Mouse (Mus musculus): ENCODE data around the gene Zdhhc14. TPM values are rescaled to one million over a fixed set of nuclear protein-coding genes. Genes with fewer than 3 reads are reported as not detected.

Zdhhc14 gene
- polyA plus RNA-seq, 1 experiment from 2014 or later = 2.6 TPM

- H3K27me3 ChIP-seq (replicated peaks; ENCODE audit: control insufficient read depth, insufficient read depth, low read length) = no peaks in the 10 kb centered on the region
- no peak overlapping the region for H3K4me2 ChIP-seq (ENCODE audit: low read length)
- no peak for DNase-seq (ENCODE audit: low spot score)
- 78% methylated on average over 7 of the region's 7 CpGs for WGBS
- no peak for ATAC-seq (replicated peaks; ENCODE audit: low FRiP score, low TSS enrichment, low read depth)
- H3K4me3 ChIP-seq (ENCODE audit: low read depth, low read length) = no peak overlapping the region
- H3K9ac ChIP-seq (ENCODE audit: low read length) = no peak overlapping the region
- no peaks in the 10 kb centered on the region for H3K36me3 ChIP-seq (ENCODE audit: control insufficient read depth, insufficient read depth, low read length)
- H3K9me3 ChIP-seq (ENCODE audit: control insufficient read depth, low read length) = no peaks in the 10 kb centered on the region
- H3K4me1 ChIP-seq (replicated peaks; ENCODE audit: control insufficient read depth, insufficient read depth, low read length) = peaks cover 6% of the 10 kb centered on the region
- no peak overlapping the region for H3K27ac ChIP-seq (ENCODE audit: low read depth)
Observed at GRCm38 (mm10) chr17:5755489-5755888, 263.1 kb downstream of the Zdhhc14 start.

GRCm38 (mm10) chr17:5756065-5756464, 263.7 kb downstream of the Zdhhc14 start:
- H3K4me2 ChIP-seq (ENCODE audit: low read length) = no peak overlapping the region
- H3K9me3 ChIP-seq (ENCODE audit: control insufficient read depth, low read length) = no peaks in the 10 kb centered on the region
- H3K4me3 ChIP-seq (ENCODE audit: low read depth, low read length) = no peak overlapping the region
- H3K27ac ChIP-seq (ENCODE audit: low read depth) = no peak overlapping the region
- H3K4me1 ChIP-seq (replicated peaks; ENCODE audit: control insufficient read depth, insufficient read depth, low read length) = peaks cover 6% of the 10 kb centered on the region
- H3K36me3 ChIP-seq (ENCODE audit: control insufficient read depth, insufficient read depth, low read length) = no peaks in the 10 kb centered on the region
- 69% methylated on average over 5 of the region's 5 CpGs for WGBS
- H3K27me3 ChIP-seq (replicated peaks; ENCODE audit: control insufficient read depth, insufficient read depth, low read length) = no peaks in the 10 kb centered on the region
- no peak for ATAC-seq (replicated peaks; ENCODE audit: low FRiP score, low TSS enrichment, low read depth)
- DNase-seq (ENCODE audit: low spot score) = no peak
- no peak overlapping the region for H3K9ac ChIP-seq (ENCODE audit: low read length)

GRCm38 (mm10) chr17:5756855-5757254, 264.5 kb downstream of the Zdhhc14 start:
- ATAC-seq (replicated peaks; ENCODE audit: low FRiP score, low TSS enrichment, low read depth) (no peak), DNase-seq (ENCODE audit: low spot score) (no peak)
- no peak overlapping the region for H3K4me2 ChIP-seq (ENCODE audit: low read length)
- H3K27ac ChIP-seq (ENCODE audit: low read depth) = no peak overlapping the region
- H3K27me3 ChIP-seq (replicated peaks; ENCODE audit: control insufficient read depth, insufficient read depth, low read length) = no peaks in the 10 kb centered on the region
- H3K9me3 ChIP-seq (ENCODE audit: control insufficient read depth, low read length) = no peaks in the 10 kb centered on the region
- H3K9ac ChIP-seq (ENCODE audit: low read length) = no peak overlapping the region
- H3K4me3 ChIP-seq (ENCODE audit: low read depth, low read length) = no peak overlapping the region
- WGBS = 84% methylated on average over 15 of the region's 15 CpGs
- H3K36me3 ChIP-seq (ENCODE audit: control insufficient read depth, insufficient read depth, low read length) = no peaks in the 10 kb centered on the region
- peaks cover 6% of the 10 kb centered on the region for H3K4me1 ChIP-seq (replicated peaks; ENCODE audit: control insufficient read depth, insufficient read depth, low read length)

GRCm38 (mm10) chr17:5763768-5764167, 271.4 kb downstream of the Zdhhc14 start:
- no peak overlapping the region for H3K9ac ChIP-seq (ENCODE audit: low read length)
- H3K27me3 ChIP-seq (replicated peaks; ENCODE audit: control insufficient read depth, insufficient read depth, low read length) = no peaks in the 10 kb centered on the region
- no peak overlapping the region for H3K27ac ChIP-seq (ENCODE audit: low read depth)
- no peaks in the 10 kb centered on the region for H3K9me3 ChIP-seq (ENCODE audit: control insufficient read depth, low read length)
- DNase-seq (ENCODE audit: low spot score) = no peak
- ATAC-seq (replicated peaks; ENCODE audit: low FRiP score, low TSS enrichment, low read depth) = no peak
- 86% methylated on average over 5 of the region's 5 CpGs for WGBS
- no peak overlapping the region for H3K4me3 ChIP-seq (ENCODE audit: low read depth, low read length)
- H3K4me1 ChIP-seq (replicated peaks; ENCODE audit: control insufficient read depth, insufficient read depth, low read length) = no peaks in the 10 kb centered on the region
- H3K4me2 ChIP-seq (ENCODE audit: low read length) = no peak overlapping the region
- H3K36me3 ChIP-seq (ENCODE audit: control insufficient read depth, insufficient read depth, low read length) = no peaks in the 10 kb centered on the region

- no peak overlapping the region for H3K4me2 ChIP-seq (ENCODE audit: low read length)
- no peak overlapping the region for H3K27ac ChIP-seq (ENCODE audit: low read depth)
- H3K9ac ChIP-seq (ENCODE audit: low read length) = no peak overlapping the region
- no peaks in the 10 kb centered on the region for H3K9me3 ChIP-seq (ENCODE audit: control insufficient read depth, low read length)
- ATAC-seq (replicated peaks; ENCODE audit: low FRiP score, low TSS enrichment, low read depth) = no peak
- WGBS = 60% methylated on average over 5 of the region's 5 CpGs
- H3K4me3 ChIP-seq (ENCODE audit: low read depth, low read length) = no peak overlapping the region
- H3K4me1 ChIP-seq (replicated peaks; ENCODE audit: control insufficient read depth, insufficient read depth, low read length) = no peaks in the 10 kb centered on the region
- H3K36me3 ChIP-seq (ENCODE audit: control insufficient read depth, insufficient read depth, low read length) = no peaks in the 10 kb centered on the region
- DNase-seq (ENCODE audit: low spot score) = no peak
- no peaks in the 10 kb centered on the region for H3K27me3 ChIP-seq (replicated peaks; ENCODE audit: control insufficient read depth, insufficient read depth, low read length)
Observed at GRCm38 (mm10) chr17:5764270-5764669, 271.9 kb downstream of the Zdhhc14 start.

GRCm38 (mm10) chr17:5765746-5766145, 273.4 kb downstream of the Zdhhc14 start:
- Histone ChIP-seq H3K36me3 (ENCODE audit: control insufficient read depth, insufficient read depth, low read length) (no peaks in the 10 kb centered on the region), H3K4me2 (ENCODE audit: low read length) (no peak overlapping the region), H3K27ac (ENCODE audit: low read depth) (no peak overlapping the region), H3K9me3 (ENCODE audit: control insufficient read depth, low read length) (no peaks in the 10 kb centered on the region), H3K27me3 (replicated peaks; ENCODE audit: control insufficient read depth, insufficient read depth, low read length) (no peaks in the 10 kb centered on the region), H3K9ac (ENCODE audit: low read length) (no peak overlapping the region), H3K4me1 (replicated peaks; ENCODE audit: control insufficient read depth, insufficient read depth, low read length) (peaks cover 10% of the 10 kb centered on the region), H3K4me3 (ENCODE audit: low read depth, low read length) (no peak overlapping the region)
- no peak for ATAC-seq (replicated peaks; ENCODE audit: low FRiP score, low TSS enrichment, low read depth)
- no peak for DNase-seq (ENCODE audit: low spot score)
- WGBS = 74% methylated on average over 4 of the region's 4 CpGs

- no peaks in the 10 kb centered on the region for H3K9me3 ChIP-seq (ENCODE audit: control insufficient read depth, low read length)
- H3K4me3 ChIP-seq (ENCODE audit: low read depth, low read length) = no peak overlapping the region
- H3K27ac ChIP-seq (ENCODE audit: low read depth) = no peak overlapping the region
- WGBS = 74% methylated on average over 6 of the region's 6 CpGs
- no peak for ATAC-seq (replicated peaks; ENCODE audit: low FRiP score, low TSS enrichment, low read depth)
- H3K27me3 ChIP-seq (replicated peaks; ENCODE audit: control insufficient read depth, insufficient read depth, low read length) = no peaks in the 10 kb centered on the region
- no peak for DNase-seq (ENCODE audit: low spot score)
- H3K9ac ChIP-seq (ENCODE audit: low read length) = no peak overlapping the region
- H3K4me1 ChIP-seq (replicated peaks; ENCODE audit: control insufficient read depth, insufficient read depth, low read length) = peaks cover 13% of the 10 kb centered on the region
- H3K4me2 ChIP-seq (ENCODE audit: low read length) = no peak overlapping the region
- H3K36me3 ChIP-seq (ENCODE audit: control insufficient read depth, insufficient read depth, low read length) = no peaks in the 10 kb centered on the region
Observed at GRCm38 (mm10) chr17:5768164-5768705, 275.9 kb downstream of the Zdhhc14 start.

GRCm38 (mm10) chr17:5768810-5769520, 276.6 kb downstream of the Zdhhc14 start:
- DNase-seq (ENCODE audit: low spot score) (no peak), ATAC-seq (replicated peaks; ENCODE audit: low FRiP score, low TSS enrichment, low read depth) (no peak)
- Histone ChIP-seq H3K27ac (ENCODE audit: low read depth) (no peak overlapping the region), H3K4me1 (replicated peaks; ENCODE audit: control insufficient read depth, insufficient read depth, low read length) (peaks cover 13% of the 10 kb centered on the region), H3K4me3 (ENCODE audit: low read depth, low read length) (no peak overlapping the region), H3K4me2 (ENCODE audit: low read length) (no peak overlapping the region), H3K36me3 (ENCODE audit: control insufficient read depth, insufficient read depth, low read length) (no peaks in the 10 kb centered on the region), H3K9ac (ENCODE audit: low read length) (no peak overlapping the region), H3K9me3 (ENCODE audit: control insufficient read depth, low read length) (no peaks in the 10 kb centered on the region), H3K27me3 (replicated peaks; ENCODE audit: control insufficient read depth, insufficient read depth, low read length) (no peaks in the 10 kb centered on the region)
- 85% methylated on average over 9 of the region's 9 CpGs for WGBS

GRCm38 (mm10) chr17:5769776-5770175, 277.4 kb downstream of the Zdhhc14 start:
- H3K27me3 ChIP-seq (replicated peaks; ENCODE audit: control insufficient read depth, insufficient read depth, low read length) = no peaks in the 10 kb centered on the region
- peaks cover 13% of the 10 kb centered on the region for H3K4me1 ChIP-seq (replicated peaks; ENCODE audit: control insufficient read depth, insufficient read depth, low read length)
- 0 out of 2 replicates have a peak overlapping the region, but pooled peaks have one; percentile 31 for H3K4me3 ChIP-seq (ENCODE audit: low read depth, low read length)
- ATAC-seq (replicated peaks; ENCODE audit: low FRiP score, low TSS enrichment, low read depth) (no peak), DNase-seq (ENCODE audit: low spot score) (no peak)
- peak overlapping the region; percentile 56 for H3K4me2 ChIP-seq (ENCODE audit: low read length)
- H3K27ac ChIP-seq (ENCODE audit: low read depth) = peak overlapping the region; percentile 91
- H3K9ac ChIP-seq (ENCODE audit: low read length) = peak overlapping the region; percentile 42
- WGBS = 24% methylated on average over 7 of the region's 7 CpGs
- H3K36me3 ChIP-seq (ENCODE audit: control insufficient read depth, insufficient read depth, low read length) = no peaks in the 10 kb centered on the region
- H3K9me3 ChIP-seq (ENCODE audit: control insufficient read depth, low read length) = no peaks in the 10 kb centered on the region
